Mouse (Mus musculus) heart, adult 2 months (tissue): ENCODE results near the gene Foxp4. TPM values are rescaled to one million over a fixed set of nuclear protein-coding genes. Genes with fewer than 3 reads are reported as not detected.

Experiments
- DNase-seq, 2 experiments: peaks; one replicate each; pipeline ENCODE4 v3.0.0; 2021
- H3K27ac ChIP-seq: fragments of 200-600 bp; 2 replicates; pipeline ENCODE4 v1.8.1; 2022
- H3K27me3 ChIP-seq: fragments of 200-500 bp; 2 replicates; pipeline ENCODE4 v1.6.1; 2012; ENCODE audit warnings: mild to moderate bottlenecking, low read length, inconsistent platforms, mixed read lengths; ENCODE audit not compliant: control insufficient read depth, insufficient read depth
- H3K36me3 ChIP-seq: fragments of 200-500 bp; 2 replicates; pipeline ENCODE4 v1.6.1; 2012; ENCODE audit warnings: low read length, inconsistent platforms; ENCODE audit not compliant: control insufficient read depth, insufficient read depth
- H3K4me1 ChIP-seq: fragments of 200-500 bp; 2 replicates; pipeline ENCODE4 v1.6.1; 2011; ENCODE audit warnings: low read length; ENCODE audit not compliant: control insufficient read depth, insufficient read depth
- H3K4me3 ChIP-seq: fragments of 200-600 bp; 2 replicates; pipeline ENCODE4 v1.8.1; 2022
- H3K79me2 ChIP-seq: fragments of 200-500 bp; replicated peaks from 2 replicates; pipeline ENCODE4 v1.6.1; 2012; ENCODE audit warnings: mild to moderate bottlenecking, inconsistent platforms, low read length, moderate library complexity, mixed read lengths; ENCODE audit not compliant: control insufficient read depth, insufficient read depth
- H3K9ac ChIP-seq: fragments of 200-500 bp; 2 replicates; pipeline ENCODE4 v1.6.1; 2012; ENCODE audit warnings: low read depth, mild to moderate bottlenecking, control low read depth, inconsistent platforms, low read length, mixed read lengths
- CTCF ChIP-seq: fragments of 200-600 bp; IDR thresholded peaks from 2 replicates; pipeline ENCODE4 v1.8.1; 2022; ENCODE audit warnings: antibody characterized with exemption, mild to moderate bottlenecking, moderate library complexity
- EP300 ChIP-seq: fragments of 200-500 bp; IDR thresholded peaks from 2 replicates; pipeline ENCODE4 v1.6.1; 2011; ENCODE audit warnings: low read depth, low read length, control low read depth; ENCODE audit not compliant: insufficient read depth
- POLR2A ChIP-seq: fragments of 200-500 bp; IDR thresholded peaks from 2 replicates; pipeline ENCODE4 v1.6.1; 2011; ENCODE audit warnings: mild to moderate bottlenecking, low read depth, low read length, control low read depth; ENCODE audit not compliant: insufficient read depth
- WGBS: fragments of 180-500 bp; shearing (Covaris S2); methylation state at CpG from one replicate; pipeline ENCODE4 v1.1.7; 2018; 5-methylcytosine and 5-hydroxymethylcytosine counted together
- intact Hi-C: fragments of 180-260 bp; cut with DNase I; formaldehyde crosslinking; loops from one replicate; pipeline ENCODE4 v1.15.1; 2025
- polyA plus RNA-seq: library from polyadenylated mRNA; depleted of rRNA; stranded (reverse); fragments of >200 nt; gene quantifications from 2 replicates; pipeline ENCODE4 v1.2.3, GENCODE M21; 2012
- total RNA-seq, 2 experiments: library from RNA; stranded (reverse); gene quantifications; 2 replicates each; pipeline ENCODE4 v1.2.3; 2021

Foxp4 gene
- total and polyA plus RNA-seq, 3 experiments: 10.0 to 13.7 (median 11.7) TPM

GRCm38 (mm10) chr17:47908079-47908478 is 16.4 kb downstream of the Foxp4 start:
- Histone ChIP-seq H3K27ac (no peak overlapping the region), H3K36me3 (no peaks in the 10 kb centered on the region), H3K9ac (no peak overlapping the region), H3K79me2 (no peaks in the 10 kb centered on the region), H3K4me1 (no peaks in the 10 kb centered on the region), H3K4me3 (no peak overlapping the region), H3K27me3 (no peaks in the 10 kb centered on the region)
- 97% methylated on average over 2 of the region's 2 CpGs for WGBS
- no peak for TF ChIP-seq POLR2A
- no peak for TF ChIP-seq EP300
- no peak for TF ChIP-seq CTCF
- no peak for DNase-seq
- intact Hi-C loops: loop anchor here (10.0 kb wide), 1 partner anchor 187 kb away; no protein-coding TSS in a partner anchor

GRCm38 (mm10) chr17:47907366-47907920 is 17.0 kb downstream of the Foxp4 start:
- Histone ChIP-seq H3K9ac (no peak overlapping the region), H3K4me1 (no peaks in the 10 kb centered on the region)
- TF ChIP-seq EP300 (no peak), CTCF (no peak), POLR2A (no peak)

GRCm38 (mm10) chr17:47903846-47904680 is 20.4 kb downstream of the Foxp4 start:
- WGBS: 71% methylated on average over 35 of the region's 35 CpGs
- H3K36me3 ChIP-seq: no peaks in the 10 kb centered on the region
- no peaks in the 10 kb centered on the region for H3K79me2 ChIP-seq
- no peak for TF ChIP-seq EP300
- no peak for TF ChIP-seq CTCF
- TF ChIP-seq POLR2A: no peak
- DNase-seq: no peak
- intact Hi-C loops: loop anchor here (5.0 to 10.0 kb wide), 2 partner anchors 143 to 191 kb away; no protein-coding TSS in a partner anchor
- H3K4me1 ChIP-seq: no peaks in the 10 kb centered on the region
- no peaks in the 10 kb centered on the region for H3K27me3 ChIP-seq
- H3K27ac ChIP-seq: no peak overlapping the region
- H3K4me3 ChIP-seq: no peak overlapping the region
- H3K9ac ChIP-seq: no peak overlapping the region

More at GRCm38 (mm10) chr17:47907366-47907920, 17.0 kb downstream of the Foxp4 start:
- WGBS: 84% methylated on average over 9 of the region's 9 CpGs
- no peak for DNase-seq
- Histone ChIP-seq H3K27me3 (no peaks in the 10 kb centered on the region), H3K27ac (no peak overlapping the region), H3K79me2 (no peaks in the 10 kb centered on the region), H3K36me3 (no peaks in the 10 kb centered on the region), H3K4me3 (no peak overlapping the region)
- intact Hi-C loops: loop anchor here (10.0 kb wide), 1 partner anchor 187 kb away; no protein-coding TSS in a partner anchor

- intact Hi-C loops: loop anchor here (5.0 to 10.0 kb wide), 2 partner anchors 146 to 193 kb away; no protein-coding TSS in a partner anchor
- H3K79me2 ChIP-seq: no peaks in the 10 kb centered on the region
- no peaks in the 10 kb centered on the region for H3K27me3 ChIP-seq
- peak; percentile 70 for TF ChIP-seq CTCF
- TF ChIP-seq EP300: no peak
- TF ChIP-seq POLR2A: no peak
- no peak overlapping the region for H3K27ac ChIP-seq
- DNase-seq: no peak
- 66% methylated on average over 3 of the region's 3 CpGs for WGBS
- no peak overlapping the region for H3K4me3 ChIP-seq
- peaks cover 7% of the 10 kb centered on the region for H3K4me1 ChIP-seq
- H3K36me3 ChIP-seq: no peaks in the 10 kb centered on the region
- H3K9ac ChIP-seq: no peak overlapping the region
Measured at GRCm38 (mm10) chr17:47901782-47902181, 22.7 kb downstream of the Foxp4 start.

GRCm38 (mm10) chr17:47900716-47901115 is 23.7 kb downstream of the Foxp4 start:
- 42% methylated on average over 6 of the region's 6 CpGs for WGBS
- Histone ChIP-seq H3K4me3 (no peak overlapping the region), H3K9ac (no peak overlapping the region), H3K4me1 (peaks cover 7% of the 10 kb centered on the region), H3K27ac (no peak overlapping the region), H3K36me3 (no peaks in the 10 kb centered on the region), H3K27me3 (no peaks in the 10 kb centered on the region), H3K79me2 (no peaks in the 10 kb centered on the region)
- DNase-seq: no peak
- intact Hi-C loops: loop anchor here (5.0 to 10.0 kb wide), 2 partner anchors 147 to 194 kb away; no protein-coding TSS in a partner anchor
- no peak for TF ChIP-seq POLR2A

GRCm38 (mm10) chr17:47899156-47899555 is 25.3 kb downstream of the Foxp4 start:
- H3K27me3 ChIP-seq: no peaks in the 10 kb centered on the region
- peaks cover 7% of the 10 kb centered on the region for H3K4me1 ChIP-seq
- no peak overlapping the region for H3K27ac ChIP-seq
- TF ChIP-seq EP300: no peak
- TF ChIP-seq CTCF: no peak
- TF ChIP-seq POLR2A: no peak
- peak in 1 of 2 experiments; percentile 35 for DNase-seq
- intact Hi-C loops: no loop called here
- H3K4me3 ChIP-seq: no peak overlapping the region
- H3K79me2 ChIP-seq: no peaks in the 10 kb centered on the region
- H3K36me3 ChIP-seq: no peaks in the 10 kb centered on the region
- no peak overlapping the region for H3K9ac ChIP-seq
- WGBS: 47% methylated on average over 4 of the region's 4 CpGs
